Mouse (Mus musculus) urinary bladder, adult 2 months (tissue): ENCODE data around the gene Psenen. TPM values are rescaled to one million over a fixed set of nuclear protein-coding genes. Genes with fewer than 3 reads are reported as not detected.

Experiments used
- DNase-seq: peaks from one replicate; pipeline ENCODE4 v3.0.0; 2022; ENCODE audit warnings: low spot score
- polyA plus RNA-seq: library from polyadenylated mRNA; depleted of rRNA; stranded (reverse); fragments of >200 nt; gene quantifications from 2 replicates; pipeline ENCODE4 v1.2.3, GENCODE M21; 2012; rRNA removed

Psenen gene
- polyA plus RNA-seq: 151 and 174 TPM in 2 replicates

DNA sequence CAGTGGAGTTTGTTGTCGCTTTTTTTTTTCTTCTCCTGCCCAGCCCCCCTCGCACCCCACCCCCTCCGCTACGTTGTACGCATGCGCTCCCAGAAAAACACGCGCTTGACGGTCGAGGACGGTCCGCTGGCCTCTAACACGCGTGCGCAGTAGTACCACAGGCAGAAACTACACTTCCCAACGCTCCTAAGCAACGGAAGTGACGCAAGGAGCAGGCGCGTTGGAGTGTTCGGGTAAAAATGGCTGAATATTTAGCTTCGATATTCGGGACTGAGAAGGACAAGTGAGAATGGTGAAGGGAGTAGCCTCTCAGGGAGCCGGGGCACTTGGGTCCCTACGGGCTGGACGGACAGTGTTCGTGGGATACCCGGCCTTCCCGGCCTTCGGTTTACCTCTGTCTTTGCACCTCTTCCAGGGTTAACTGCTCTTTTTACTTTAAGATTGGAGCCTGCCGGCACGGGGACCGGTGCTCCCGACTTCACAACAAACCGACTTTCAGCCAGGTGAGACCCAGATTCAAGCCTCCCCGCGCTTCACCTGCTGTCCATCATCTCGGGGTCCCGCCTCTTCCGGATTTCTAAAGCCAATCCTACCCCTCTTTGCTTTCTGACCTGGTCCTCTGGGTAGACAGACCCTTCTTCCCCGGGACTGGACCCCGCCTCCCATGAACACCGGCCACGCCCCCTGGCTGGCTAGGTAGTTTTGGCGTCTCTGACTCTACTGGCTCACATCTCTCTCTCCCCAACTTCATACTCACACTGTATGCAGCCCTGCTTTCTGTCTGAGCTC lies at the start of gene Psenen, which contains the start of the genes U2af1l4 and Gm49396:
TSS of gene Psenen (minus strand) at position 511 of the 789 bp plus-strand sequence.
TSS of gene U2af1l4 (plus strand) at position 185 of the 789 bp plus-strand sequence.
TSS of gene Gm49396 (plus strand) at position 228 of the 789 bp plus-strand sequence.
- peak; percentile 73 for DNase-seq

- DNase-seq: no peak
These were observed 49.4 kb upstream of the Psenen start, which contains the start of gene Upk1a for GRCm38 (mm10) chr7:30612654-30613402. TSS of gene Upk1a (minus strand) at chr7:30612847.

DNA sequence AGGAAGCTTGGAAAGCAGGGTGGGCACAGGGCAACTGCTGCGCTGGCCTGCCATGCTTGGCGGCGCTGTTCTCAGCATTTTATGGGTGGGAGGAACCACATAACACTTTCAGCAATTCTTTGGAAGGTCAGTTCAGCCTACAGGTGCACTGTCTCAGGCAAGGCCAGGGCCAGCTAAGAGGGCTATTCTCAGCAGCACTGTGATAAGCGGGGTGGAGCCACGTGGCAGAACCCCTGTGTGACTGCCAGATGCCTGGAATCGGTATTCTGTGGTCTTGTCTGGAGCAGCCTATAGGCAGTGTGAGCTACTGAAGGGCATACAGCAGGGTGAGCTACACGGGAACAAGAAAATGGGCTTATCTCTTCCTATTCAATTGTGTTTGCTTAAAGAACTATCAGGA lies 46.6 kb upstream of the Psenen start:
- DNase-seq: no peak

DNA sequence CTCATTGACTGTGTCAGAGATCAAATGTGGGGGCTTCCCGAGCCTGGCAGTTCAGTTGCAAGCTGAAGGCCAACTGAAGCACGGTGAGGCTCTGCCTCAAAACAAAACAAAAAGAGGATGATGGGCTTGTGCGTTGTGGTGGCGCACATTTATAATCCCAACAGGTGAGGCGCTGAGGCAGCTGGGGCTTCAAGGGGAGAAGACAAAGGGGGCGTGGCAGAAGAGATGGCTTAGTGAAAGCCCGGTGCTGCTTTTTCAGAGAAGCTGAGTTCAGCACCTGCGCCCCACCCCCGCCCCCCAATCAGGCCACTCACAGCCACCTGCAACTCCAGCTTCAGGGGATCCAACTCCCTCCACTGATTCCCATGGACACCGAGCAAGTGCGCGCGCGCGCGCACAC lies 45.0 kb upstream of the Psenen start:
- DNase-seq: no peak

DNA sequence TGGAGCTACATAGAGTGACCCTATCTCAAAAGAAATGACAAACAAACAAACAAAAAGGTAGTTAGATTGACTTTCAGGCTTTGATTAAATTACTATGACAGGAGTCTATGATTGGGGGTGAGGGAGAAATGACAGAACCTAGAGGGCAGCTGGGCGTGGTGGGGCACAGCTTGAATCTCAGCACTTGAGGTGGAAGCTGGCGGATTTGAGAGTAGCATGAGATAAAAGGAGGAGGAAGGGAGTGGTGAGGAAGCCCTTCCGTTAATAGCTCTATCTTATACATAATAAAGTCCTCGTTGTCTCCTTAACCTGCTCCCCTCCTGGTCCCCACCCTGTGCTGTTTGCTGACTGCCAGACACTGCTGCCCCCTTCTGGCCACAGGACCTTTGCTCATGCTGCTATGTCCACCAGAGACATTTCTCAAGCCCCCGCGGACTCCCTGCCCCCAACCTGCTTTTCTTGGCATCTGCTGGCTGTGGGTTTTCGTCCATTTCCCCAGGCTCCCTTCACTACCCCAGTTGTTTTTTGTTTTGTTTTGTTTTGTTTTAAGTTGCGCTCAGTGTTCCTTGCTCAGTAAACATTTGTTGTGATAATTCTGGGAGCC lies 44.4 kb upstream of the Psenen start:
- DNase-seq: no peak

- no peak for DNase-seq
These were observed 41.5 kb upstream of the Psenen start for GRCm38 (mm10) chr7:30604944-30605343.

DNA sequence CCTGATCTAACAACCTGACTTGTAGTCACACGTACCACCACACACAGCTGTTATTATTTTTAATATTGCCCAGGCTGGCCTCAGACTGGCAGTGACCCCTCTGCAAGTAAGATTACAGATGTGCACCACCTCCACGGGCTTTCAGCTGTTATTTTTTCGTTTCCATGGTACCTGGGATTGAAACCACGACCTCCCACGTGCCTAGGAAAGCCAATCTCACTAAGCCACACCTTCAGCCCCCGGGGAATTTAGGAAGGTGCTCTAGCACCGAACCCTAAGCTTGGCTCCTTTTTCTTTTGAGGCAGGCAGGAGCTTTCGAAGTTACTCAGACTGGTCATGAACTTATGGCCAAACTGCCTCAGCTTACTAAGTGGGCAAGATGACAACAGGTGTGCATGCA lies 41.0 kb upstream of the Psenen start:
- DNase-seq: no peak

GRCm38 (mm10) chr7:30602583-30602982 lies 39.2 kb upstream of the Psenen start:
- DNase-seq: no peak

DNA sequence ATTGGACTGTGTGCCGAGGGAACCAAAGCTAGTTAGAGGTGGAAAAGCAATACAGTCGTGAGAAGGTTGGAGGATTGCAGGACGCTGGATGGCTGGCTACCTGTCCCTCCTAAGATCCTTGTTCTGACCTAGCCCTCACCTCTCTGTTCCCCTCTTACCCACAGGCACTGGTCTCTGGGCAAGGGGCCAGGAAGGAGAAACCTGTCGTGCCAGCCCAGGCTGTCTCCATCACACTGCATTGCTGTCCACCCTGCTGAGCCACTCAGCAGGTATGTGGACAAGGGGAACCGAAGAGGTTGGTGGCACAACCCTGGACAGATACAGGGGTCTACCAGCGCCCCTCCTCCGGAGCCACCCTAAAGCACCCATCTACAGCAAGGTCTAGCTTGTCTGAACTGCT lies 37.2 kb upstream of the Psenen start:
- DNase-seq: peak; percentile 57

- peak; percentile 72 for DNase-seq
These were observed 36.5 kb upstream of the Psenen start for GRCm38 (mm10) chr7:30599933-30600353.

DNA sequence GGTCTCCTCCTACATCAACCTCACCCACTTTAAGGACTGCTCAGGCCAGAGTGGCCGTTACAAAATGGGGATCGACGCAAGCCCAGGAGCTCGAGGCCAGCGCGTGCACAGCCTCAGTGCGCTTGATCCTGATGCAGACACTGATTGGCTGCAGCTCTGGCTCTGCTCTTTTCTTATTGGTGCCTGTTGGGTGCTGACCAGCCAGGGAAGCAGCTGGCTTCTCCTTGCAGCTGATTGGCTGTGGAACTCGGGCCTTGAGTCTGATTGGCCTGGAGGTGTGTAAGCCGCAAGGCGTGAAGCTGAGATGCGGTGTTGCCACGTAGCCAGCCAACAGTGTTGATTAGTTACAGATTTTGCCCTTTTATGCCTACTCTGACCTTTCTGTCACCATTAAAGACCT lies 35.4 kb upstream of the Psenen start, which contains the start of gene Zbtb32:
TSS of gene Zbtb32 (minus strand) at position 124 of the 400 bp plus-strand sequence.
- DNase-seq: no peak

DNA sequence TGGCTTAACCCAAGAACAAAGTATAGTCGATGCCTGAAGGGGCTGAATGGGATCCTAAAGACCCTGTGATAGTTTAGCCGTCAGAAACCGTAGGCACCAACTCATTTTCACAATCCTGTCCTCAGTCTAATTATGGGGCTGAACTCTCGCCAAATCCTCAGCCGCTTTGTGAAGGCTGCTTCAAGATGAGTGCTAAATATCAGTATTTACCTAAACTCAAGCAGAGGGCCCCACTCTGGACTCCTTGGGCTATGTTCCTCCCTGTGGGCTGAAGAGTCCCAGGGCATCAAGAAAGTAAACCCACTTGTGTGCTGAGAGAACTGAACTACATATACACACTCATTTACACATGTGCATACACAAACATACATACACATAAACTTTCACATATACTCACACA lies 33.4 kb upstream of the Psenen start:
- DNase-seq: no peak

DNA sequence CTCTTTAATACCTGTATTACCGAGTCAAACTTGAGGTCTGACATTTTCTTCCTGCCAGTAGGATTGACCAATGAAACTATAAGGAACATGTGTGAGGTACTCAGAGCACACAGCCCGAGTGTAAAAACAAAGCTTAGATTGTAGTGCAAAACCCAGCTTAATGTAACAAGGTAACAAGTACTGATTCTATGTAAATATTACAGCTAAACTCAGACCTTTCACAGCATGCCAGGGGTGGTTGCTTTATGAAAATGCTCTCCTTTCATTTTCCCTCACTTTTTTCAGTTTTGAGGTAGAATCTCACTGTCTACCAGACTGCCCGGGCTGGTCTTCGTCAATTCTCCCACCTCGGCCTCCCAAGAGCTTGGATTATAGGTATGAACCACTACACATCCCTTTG lies 32.7 kb upstream of the Psenen start:
- DNase-seq: no peak

- DNase-seq: no peak
These were observed 31.1 kb upstream of the Psenen start for GRCm38 (mm10) chr7:30594510-30595024.

DNA sequence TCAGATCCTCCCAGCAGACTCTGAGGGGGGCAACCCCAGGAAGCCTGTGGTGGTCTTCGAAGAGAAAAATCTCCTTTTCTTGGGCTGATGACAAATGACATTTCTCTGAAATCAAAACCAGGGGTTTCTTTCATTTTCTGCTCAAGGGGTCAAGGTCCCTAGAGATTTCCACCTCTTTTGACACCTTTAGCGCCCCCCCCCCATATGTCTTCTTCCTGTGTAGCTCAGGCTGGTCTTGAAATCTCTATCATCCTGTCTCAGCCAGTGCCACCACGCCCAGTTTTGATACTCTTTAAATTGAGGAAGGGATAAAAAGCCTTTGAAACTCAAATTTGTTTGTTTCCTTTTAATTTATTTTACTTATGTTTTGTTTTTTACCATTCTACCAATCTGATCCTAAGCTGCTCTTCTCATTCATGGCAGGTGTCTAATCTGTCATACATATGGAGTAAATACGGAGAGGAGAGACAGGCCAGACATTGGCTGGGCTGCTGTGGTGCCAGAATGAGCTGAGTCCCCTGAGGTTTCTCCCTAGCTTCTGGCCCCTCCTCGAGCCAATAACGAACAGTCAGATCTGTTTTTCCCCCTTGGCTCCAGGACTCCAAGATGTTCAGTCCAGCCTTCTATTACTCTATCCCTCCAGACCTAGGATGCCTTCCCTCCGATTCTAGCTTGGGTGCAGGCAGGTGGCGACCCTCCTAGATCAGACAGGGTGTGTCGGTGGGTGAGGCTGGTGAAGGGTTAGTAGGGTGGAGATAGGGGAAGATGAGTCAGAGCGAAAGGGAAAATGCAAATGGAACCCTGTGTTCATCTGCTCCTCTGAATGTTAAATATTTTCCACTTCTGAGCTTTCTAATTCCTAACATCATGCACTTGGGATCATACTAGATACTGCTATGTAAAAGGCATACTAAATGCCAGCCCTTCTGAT lies 30.4 kb upstream of the Psenen start:
- DNase-seq: no peak

DNA sequence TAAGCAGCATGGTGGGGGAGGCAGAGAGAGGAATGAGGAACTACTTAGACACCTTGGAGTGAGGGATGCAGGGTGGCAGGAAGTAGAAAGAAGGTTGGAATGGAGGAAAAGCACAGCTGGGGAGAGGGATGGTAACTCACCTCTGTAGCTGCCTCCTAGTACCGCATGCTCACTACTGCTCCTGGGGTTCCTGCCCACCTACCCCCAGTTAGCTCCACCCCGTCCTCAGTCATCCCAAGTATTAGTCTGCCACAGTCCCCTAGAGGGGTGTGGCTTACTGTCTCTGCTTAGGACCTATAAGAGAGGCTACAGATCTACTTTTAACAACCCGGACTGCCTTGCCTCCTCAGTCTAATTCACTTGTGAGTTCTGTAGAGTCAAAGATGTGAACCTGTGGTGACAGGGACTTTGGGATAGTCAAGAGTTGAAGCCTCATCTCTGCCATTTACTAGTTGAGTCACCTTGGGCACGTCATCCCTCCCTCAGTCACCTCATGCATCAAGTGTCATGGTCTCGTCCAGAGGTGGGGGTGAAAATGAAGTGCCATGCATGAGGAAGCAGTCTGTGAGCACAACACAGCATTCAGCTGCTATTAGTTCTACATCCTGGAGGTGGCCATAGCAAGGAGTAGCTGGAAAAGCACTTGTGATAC lies 29.5 kb upstream of the Psenen start:
- no peak for DNase-seq

GRCm38 (mm10) chr7:30591605-30591951 lies 28.2 kb upstream of the Psenen start:
- no peak for DNase-seq

- DNase-seq: no peak
These were observed 27.6 kb upstream of the Psenen start for GRCm38 (mm10) chr7:30590927-30591604.

GRCm38 (mm10) chr7:30589435-30590301 lies 26.2 kb upstream of the Psenen start:
- DNase-seq: peak; percentile 79
